Mouse (Mus musculus) heart, postnatal 36 days (tissue): ENCODE results near the gene Hsd3b1. TPM values are rescaled to one million over a fixed set of nuclear protein-coding genes. Genes with fewer than 3 reads are reported as not detected.

ENCODE experiments used
- total RNA-seq, 2 experiments: library from RNA; stranded (reverse); gene quantifications; 2 replicates each; pipeline ENCODE4 v1.2.3; 2021

Hsd3b1 gene
- total RNA-seq, 2 experiments from 2014 or later: not detected

Other genes starting within 250 kb of the Hsd3b1 start
- not detected for gene Hsd3b5, start 229.5 kb downstream of the Hsd3b1 start, total RNA-seq
- not detected for gene Hsd3b2, start 135.3 kb downstream of the Hsd3b1 start, total RNA-seq
- gene Hsd3b3, start 96.7 kb downstream of the Hsd3b1 start, total RNA-seq: not detected
- not detected for gene Hsd3b6, start 45.4 kb downstream of the Hsd3b1 start, total RNA-seq
- not detected for gene Hao2, start 33.4 kb upstream of the Hsd3b1 start, total RNA-seq